Mouse (Mus musculus) right cerebral cortex, adult 18-20 months (tissue): ENCODE measurements around the gene Lsp1.

Experiments used
- DNase-seq: peaks from one replicate; pipeline ENCODE4 v3.0.0; 2022; ENCODE audit warnings: mixed read lengths

Lsp1 gene

DNA sequence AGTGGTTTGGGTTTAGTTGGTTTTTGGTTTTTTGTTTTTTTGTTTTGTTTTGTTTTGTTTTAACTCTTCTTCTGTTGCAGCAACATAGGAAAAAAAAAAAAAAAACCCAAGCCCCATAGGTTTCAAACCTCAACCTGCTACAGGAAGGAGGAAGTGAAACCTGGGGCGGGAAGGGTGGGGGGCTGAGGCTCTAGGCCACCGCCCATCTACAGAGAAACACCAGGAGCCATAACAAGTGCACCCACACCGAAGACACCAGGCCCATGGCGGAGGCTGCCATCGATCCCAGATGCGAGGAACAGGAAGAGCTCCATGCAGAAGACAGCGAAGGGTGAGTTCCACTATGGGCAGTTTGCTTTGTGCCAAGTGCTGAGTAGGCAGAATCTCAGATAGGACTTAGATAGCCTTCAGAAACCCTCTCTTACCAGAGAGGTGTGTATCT lies at the start of gene Lsp1:
TSS of gene Lsp1 (plus strand) at position 174 of the 442 bp plus-strand sequence.
- no peak for DNase-seq

DNA sequence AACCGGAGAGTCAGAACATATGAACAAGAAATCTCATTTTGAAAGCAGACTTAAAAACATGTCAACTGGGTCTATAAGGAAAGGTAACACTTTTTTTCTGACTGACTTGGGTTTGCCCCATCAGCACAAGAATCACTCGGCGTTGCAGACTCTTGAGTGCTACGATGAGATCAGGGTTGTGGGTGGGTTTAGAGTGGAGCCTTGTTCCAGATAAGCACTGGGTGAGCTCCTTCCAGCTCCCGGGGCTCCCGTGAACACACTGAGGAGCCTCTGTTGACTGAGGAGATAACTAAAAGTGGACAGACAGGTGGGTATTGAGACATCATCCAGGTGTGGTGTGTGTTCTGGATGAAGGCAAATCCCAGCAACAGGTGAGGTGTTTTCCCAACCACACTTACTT lies 47.3 kb upstream of the Lsp1 start:
- DNase-seq, result no peak

DNA sequence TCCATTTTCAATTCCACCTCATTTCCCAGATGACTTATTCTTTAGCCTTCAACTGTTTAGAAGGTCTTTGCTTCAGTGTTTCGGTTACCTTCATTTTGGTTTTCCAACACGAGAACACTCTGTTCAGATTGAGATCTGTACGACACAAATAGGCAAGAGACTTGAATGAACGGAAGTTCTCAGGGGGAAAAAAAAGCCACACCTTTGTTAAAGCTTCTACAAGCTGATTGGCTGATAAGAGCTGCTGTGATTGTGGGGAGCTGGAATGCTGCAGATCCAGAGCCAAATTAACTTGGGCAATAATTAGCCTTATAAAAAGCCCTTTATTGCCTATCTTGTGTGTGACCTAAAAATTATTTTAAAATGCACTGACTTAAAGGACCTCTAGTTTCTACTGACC lies 45.3 kb upstream of the Lsp1 start:
- no peak for DNase-seq

DNA sequence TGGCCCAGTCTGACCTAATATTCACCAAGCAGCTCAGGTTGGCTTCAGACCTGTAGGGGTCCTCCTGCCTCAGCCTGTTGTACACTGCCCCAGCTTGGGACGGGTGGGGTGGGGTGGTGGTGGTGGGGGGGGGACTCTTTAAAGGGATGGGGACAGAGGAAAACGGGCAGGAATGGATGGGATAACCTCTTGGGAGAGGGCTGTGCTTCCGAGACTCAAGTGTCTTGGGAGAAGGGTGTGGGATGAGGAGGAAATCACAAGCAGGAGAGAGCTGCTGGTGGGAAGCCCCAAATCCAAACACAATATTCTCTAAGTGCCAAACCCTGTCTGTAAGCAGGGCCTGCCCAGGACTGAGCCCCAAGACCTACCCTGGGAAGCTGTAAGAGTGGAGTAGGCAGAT lies 44.4 kb upstream of the Lsp1 start:
- DNase-seq, result no peak

DNA sequence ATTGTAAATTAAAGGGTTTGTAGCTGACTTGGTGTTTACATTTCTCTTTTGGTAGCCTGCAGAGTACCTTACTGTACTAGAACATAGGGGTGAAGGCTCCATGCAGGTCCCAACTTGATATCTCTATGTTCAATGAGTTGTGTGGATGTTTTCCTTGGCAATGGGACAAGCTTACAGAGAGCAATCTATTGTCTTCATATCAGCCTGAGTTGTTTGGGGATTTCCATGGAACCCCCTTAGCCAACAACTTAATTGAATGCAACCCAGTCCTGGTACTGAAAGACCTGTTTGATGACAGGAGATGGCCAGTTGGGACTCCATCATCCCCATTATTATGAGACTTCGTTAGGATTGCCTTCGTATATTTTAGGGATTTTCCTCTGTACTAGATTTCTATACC lies 42.6 kb upstream of the Lsp1 start:
- no peak for DNase-seq

DNA sequence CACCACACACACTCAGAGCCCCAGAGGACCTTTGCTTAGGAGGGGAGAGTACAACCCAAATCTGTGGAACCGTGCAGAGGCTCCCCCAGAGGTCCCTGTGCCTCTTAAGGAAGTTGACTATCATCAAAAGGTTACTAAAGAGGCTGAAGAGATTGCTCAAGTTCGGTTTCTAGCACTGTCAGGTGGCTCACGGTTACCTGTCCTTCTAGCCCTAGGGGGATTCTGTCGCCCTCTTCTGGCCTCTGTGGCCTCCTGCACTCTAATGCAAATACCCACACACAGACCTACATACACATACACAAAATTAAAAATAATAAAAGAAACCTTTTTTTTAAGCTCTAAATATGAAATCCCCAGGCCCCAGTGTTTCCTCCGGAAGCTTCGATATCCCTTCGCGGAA lies 41.9 kb upstream of the Lsp1 start:
- no peak for DNase-seq

DNA sequence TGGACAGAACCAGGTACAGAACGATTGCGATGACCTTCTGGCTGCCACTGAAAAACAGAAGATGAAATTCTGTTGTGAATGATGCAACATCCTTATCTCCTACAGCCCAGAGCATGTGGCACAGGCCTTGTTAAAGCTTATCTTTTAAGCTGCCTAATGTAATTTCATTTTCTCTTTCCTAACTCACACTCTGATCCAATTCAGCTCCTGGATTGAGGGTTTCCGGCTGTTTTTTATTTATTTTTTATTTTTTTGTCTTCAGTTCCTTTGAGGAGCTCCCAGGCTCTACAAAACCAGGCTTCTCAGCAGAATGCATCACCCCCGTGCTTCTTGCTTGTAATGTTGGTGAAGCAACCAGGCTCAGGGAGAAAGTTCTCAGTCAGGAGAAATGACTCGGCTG lies 40.7 kb upstream of the Lsp1 start:
- no peak for DNase-seq

DNA sequence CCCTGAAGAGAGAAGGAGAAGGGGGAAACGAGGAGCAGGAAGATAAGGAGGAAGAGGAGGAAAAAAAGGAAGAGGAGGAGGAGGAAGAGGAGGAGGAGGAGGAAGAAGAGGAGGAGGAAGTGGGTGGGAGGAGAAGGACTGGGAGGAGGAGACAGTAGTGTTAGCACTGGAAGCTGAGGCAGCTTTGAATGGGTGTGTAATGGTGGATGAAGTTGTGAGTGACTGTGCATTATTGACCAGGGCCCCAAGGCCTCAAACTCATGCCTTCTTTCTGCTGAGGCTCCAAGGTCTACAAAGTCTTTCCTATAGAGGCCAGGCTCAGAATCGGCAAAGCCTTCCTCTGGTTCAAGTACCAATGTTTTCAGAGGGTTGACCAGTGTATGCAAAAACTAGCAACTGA lies 38.8 kb upstream of the Lsp1 start:
- DNase-seq, result no peak

DNA sequence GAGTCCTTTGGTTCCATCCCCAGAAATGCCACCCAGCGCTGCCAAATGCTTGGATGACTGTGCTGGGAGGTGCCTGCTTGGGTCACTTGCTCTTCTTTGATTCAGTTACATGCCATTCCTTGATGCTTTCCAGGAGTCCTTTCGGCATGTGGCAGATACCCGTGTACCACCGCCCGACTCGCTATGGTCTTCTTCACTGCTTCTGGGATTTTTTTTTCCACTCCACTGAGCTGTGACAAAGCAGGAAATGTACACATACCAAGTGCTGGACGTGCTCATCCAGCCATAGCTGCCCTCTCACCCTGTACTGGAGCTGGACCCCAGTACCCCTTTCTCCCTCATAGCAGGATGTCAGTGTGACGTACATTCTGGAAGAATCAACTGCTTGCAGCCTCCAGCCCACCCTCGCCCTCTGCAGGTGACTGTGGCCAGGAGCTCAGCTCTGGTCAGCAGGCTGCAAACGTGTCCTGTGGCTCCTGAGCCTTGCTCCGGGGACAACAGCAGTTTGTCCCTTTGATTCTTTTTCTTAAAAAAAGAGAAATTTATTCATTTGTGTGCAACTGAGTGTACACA lies 34.9 kb upstream of the Lsp1 start:
- no peak for DNase-seq

DNA sequence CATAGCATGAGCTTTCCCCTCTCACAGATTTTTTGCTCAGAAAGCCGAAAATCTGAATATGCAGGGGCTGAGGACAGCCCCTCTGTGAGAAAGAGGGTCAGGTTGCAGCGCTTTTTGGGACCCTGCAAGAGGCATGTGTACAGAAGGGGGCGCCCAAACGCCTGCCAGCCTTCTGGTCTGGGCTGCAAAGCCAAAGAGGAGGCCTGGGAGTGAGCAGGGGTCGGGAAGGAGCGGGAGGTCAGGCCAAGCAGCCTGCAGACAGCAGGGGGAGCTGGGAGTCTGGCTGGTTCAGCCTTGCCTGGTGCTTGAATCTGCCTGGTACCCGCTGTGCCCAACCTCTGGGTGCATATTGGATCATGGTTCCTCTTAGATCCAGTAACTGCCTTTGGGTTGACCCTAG lies 32.4 kb upstream of the Lsp1 start:
- DNase-seq, result no peak

DNA sequence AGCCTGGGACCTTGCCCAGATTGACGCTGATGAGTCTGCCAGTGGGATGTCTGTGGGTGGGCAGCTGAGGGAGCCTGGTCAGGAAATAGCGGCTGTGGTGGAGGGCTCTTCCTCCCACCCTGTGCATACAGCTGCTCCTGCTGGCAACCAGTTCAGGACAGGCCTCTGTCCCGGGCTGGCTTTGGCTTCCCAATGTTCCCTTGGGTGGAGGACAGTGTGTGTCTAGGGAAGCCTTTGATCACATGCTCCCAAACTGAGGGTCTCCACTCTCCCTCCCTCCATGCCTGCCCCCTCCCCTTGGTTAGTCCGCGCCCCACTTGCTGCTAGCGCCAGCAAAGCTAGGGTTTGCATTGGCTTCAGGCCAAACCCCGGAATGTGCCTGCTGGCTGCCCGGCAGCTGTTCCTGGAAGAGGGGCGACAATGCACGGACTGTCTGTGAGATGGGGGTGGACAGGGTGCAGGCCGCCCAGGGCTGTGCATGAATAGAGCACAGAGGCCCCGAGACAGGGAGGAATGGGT lies 30.4 kb upstream of the Lsp1 start:
- DNase-seq, result no peak

DNA sequence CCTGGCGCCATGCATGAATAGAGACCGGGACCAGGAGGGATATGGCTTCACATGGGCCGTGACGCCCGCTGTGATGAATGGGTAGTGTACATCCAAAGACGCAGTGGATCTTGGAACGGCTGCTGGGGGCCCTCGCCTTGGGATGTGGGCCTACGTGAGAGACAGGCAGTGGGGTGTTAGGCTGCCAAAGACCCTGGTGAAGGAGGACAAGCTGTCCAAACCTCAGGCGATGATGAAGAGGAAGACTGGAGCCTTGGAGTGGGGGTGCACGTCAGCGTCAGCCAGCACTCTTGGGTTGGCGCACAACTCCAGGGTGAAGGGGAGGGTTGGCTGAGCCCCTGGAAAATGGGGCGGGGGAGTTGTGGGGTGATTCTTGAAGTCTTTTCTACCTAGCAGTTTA lies 29.5 kb upstream of the Lsp1 start:
- no peak for DNase-seq

DNA sequence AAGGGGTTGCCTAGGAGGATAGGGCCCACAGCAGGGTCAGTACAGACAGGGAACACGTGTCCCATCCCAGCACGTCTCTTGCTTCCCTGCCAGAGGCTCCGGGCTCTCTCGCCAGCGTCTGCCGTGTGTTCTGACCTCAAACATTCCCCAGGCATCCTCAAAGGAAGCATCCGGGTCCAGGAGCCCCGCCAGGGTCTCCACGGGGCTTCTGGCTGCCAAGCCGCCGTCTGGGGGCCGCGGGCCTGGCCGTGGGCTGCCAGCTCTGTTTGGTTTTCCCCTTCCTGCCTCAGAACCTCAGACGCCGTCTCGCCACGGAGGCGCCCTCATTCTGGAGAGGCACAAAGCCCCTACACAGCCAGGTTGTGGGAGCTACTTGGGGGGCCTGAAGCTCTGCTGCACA lies 27.0 kb upstream of the Lsp1 start:
- DNase-seq, result no peak

DNA sequence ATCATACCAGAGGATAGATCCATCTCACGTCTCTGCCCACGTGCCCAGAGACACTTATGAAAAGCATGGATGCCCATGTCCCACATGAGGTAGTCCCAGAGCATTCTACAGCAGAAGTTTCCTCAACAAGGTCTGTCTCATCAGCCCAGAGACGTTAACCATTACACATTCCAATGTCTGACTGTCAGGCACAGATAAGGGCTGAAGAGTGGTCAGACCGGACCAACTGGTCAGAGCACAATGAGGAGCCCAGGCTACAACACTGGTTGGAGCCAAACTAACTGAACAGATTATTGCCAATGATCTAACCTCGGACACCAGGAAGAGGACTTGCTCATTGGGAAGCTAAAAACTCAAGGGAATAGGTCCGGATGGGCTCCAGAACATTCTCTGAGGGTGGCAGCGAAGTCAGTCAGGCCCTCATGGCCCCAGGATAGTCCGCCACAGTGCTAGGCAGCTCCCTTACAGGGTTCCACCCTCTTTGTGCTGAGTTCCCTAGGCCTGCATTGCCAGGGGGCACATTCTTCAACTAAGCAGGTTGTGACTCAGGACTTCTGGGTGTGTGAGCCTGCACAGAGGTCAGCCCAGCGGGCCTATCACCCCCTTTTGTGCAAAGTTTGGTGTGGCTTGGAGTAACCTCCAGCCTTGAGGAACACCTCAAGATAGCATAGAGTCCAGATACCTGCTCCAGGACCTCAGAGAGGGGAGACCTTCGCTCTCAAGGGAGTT lies 26.3 kb upstream of the Lsp1 start, which contains the start of gene Syt8:
TSS of gene Syt8 (plus strand) at position 714 of the 729 bp plus-strand sequence.
- no peak for DNase-seq

DNA sequence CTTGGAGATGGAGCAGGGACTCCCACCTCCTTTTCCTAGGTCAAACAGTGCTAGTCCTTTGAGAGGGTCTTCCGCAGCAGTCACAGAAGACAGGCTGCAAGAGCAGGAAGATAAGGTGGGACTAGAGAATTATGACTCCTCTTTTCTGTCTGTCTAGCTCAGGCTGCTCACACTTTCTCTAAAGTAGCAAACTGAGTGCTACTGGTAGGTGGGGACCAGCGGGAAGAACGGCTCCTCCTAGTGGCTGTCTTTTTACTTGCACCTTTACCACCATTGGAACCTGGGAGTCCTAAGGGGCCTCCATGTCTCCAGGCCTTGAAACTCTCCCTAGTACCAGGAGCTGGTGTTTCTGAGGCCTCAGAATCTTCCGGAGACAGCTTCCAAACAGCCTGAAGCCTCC lies 25.1 kb upstream of the Lsp1 start:
- peak; percentile 70 for DNase-seq

DNA sequence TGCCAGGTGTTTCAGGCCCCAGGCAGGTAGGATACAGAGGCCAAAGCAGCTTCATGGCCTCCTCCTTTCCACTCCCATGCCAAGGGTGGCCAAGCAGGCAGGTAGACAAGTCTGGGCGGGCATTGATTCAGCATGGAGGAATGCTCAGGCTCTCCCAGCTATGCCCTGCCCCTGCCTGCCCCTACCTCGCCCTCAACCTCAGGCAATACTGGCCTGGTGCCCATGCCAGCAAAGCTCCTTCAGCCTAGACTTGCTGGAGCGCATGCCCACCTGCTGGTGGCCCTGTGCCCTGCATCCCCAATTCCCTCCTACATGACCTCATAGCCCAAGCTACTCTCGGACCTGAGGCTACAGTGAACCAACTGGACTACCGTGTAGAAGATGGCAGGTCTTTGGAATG lies 23.3 kb upstream of the Lsp1 start:
- DNase-seq, result no peak

DNA sequence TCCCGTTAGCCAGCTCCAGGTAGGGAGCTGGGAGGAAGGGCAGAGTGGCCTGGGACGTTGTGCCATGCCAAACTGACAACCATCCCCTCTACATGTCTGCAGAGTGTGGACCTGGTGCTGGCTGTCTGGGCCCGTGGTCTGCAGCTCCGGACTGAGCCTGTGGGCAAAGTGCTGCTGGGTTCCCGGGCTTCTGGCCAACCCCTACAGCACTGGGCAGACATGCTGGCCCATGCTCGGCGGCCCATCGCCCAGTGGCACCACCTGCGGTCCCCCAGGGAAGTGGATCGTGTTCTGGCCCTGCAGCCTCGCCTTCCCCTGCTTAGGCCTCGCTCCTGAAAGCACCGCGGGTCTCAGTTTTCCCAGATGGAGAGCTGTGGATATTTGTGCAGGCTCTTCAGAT lies 20.6 kb upstream of the Lsp1 start:
- DNase-seq, result no peak

DNA sequence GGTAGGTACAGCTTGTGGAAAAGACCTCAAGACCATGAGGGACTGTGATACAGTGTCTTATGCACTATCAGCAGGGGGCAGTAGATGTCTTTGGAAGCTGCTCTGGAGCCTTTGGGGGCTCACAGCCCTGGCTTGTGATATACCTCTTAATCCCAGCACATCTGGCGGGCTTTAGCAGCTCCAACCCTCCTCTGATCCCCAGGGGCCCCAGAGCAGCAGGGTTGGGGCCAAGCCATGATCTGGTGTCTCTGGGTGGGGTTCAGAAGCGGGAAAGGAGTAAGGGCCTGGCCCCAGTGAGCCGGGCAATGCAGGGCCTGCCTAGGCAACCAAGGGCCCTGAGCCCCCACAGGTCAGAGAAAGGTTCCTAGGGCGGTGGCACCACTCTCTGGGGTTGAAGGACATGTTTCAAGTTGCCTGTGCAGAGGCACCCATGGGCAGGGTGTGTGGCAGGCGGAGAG lies 19.9 kb upstream of the Lsp1 start:
- no peak for DNase-seq

DNA sequence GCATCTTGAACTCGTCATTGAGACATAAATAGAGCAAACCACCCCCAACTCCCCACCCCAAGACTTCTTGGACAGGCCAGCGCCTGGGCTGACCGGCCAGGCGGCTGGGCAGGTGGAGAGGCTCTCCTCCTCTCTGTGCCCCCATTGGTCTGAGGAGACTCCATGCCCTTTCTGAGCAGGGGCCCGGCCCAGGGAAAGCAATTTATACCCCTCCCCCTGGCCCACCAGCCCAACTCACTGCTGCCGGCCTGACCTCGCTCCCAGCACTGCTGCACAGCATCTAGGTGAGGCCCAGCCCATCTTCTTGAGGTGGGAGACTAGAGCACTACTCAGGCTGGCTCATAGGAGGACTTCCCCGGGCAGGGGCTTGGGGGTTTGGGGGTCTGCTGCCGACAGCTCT lies 19.0 kb upstream of the Lsp1 start, which contains the start of gene Tnni2:
TSS of gene Tnni2 (plus strand) at position 224 of the 400 bp plus-strand sequence.
- no peak for DNase-seq

DNA sequence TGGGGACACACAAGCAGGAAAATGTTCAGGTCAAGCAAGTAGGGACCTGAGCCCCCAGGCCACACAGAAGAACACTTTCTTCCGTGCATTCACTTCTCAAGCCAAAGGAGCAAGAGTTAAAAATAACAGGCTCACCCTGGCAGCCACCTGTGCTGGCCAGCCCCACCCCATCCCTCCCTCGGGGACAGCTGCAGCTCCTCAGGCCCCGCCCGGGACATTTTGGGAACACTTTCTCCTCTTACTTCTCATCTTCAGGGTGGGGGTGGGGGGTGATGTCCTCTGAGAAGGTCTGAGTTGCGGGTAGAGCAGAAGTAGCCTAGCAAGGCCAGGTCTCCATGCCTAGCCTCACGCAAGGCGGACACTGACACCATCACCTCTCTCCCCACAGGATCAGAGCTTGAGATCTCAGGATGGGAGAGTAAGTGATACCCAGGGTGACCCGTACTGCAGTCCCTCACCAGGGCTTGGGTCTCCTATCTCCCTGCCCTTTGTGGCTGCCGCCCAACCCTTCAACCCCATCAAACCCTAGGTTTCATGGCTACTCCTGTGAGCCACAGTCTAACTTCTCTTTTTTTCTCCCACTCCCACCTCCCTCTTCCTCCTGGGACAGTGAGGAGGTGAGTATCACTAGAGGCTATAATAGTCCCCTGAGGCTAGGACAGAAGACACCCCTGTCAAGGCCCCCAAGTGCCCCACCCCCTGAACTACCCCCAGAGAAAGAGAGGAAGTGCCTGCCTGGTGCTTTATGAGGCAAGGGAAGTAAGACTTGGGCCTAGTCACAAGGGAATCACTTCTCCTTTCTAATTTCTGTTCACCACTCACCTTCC lies 18.3 kb upstream of the Lsp1 start:
- DNase-seq, result no peak

DNA sequence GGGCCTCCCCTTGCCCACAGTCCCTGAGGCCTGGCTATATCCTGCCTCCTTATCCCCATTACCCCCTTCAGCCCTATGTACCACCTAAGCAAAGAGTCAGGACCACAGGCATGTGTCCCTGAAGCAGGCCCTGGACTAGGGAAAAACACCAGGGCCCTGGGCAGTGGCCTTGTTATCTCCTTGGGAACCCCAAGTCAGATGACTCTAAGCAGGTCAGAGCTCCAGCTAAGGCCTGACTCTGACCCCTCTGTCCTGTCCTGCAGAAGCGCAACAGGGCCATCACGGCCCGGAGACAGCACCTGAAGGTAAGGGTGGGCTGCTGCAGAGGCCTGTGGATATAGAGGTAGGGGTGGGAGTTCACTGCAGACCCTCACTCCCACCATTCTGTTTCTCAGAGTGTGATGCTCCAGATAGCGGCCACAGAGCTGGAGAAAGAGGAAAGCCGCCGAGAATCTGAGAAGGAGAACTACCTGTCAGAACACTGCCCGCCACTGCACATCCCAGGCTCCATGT lies 17.6 kb upstream of the Lsp1 start:
- no peak for DNase-seq

DNA sequence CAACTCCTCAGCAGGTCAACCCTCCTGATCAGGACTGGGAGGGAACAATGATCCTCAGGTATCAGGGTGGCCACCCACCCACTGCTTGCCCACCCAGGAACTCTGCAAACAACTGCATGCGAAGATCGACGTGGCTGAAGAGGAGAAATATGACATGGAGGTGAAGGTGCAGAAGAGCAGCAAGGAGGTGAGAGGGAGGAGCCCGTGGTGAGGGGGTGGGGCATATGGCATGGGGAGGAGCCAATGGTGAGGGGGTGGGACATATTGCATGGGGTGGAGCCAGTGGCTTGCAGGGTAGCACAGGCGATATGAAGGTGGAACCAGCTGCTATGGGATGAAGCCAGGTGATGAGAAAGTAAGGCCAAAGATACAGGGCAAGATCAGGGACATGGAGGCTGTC lies 17.1 kb upstream of the Lsp1 start:
- no peak for DNase-seq

DNA sequence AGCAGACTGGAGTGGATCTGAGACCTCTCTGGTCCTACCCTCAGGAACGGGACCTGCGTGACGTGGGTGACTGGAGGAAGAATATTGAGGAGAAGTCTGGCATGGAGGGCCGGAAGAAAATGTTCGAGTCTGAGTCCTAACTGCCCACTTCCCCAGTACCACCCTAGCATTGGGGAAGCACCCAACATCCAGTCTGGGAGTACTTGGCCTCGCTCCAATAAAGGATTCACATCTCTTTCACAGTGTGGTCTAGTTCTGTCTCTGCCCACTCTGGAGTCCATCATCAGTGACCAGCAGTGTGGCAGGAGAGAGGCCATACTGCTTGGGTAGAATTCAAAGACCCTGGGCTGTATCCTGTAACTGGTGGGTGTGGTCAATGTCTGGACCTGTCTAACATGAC lies 16.4 kb upstream of the Lsp1 start:
- DNase-seq, result no peak
